Mouse (Mus musculus): ENCODE measurements at regions not wholly inside any gene's neighbourhood (a gene's known extent, or its start where the extent isn't known, plus 50 kb on each side); places are given as distances from the start of the nearest gene placed in this dataset.
"Not testable (repeated sequence)": the region's sequence is repeated elsewhere in the genome, so short reads cannot be mapped to it uniquely, and the experiment has no call there.

DNA sequence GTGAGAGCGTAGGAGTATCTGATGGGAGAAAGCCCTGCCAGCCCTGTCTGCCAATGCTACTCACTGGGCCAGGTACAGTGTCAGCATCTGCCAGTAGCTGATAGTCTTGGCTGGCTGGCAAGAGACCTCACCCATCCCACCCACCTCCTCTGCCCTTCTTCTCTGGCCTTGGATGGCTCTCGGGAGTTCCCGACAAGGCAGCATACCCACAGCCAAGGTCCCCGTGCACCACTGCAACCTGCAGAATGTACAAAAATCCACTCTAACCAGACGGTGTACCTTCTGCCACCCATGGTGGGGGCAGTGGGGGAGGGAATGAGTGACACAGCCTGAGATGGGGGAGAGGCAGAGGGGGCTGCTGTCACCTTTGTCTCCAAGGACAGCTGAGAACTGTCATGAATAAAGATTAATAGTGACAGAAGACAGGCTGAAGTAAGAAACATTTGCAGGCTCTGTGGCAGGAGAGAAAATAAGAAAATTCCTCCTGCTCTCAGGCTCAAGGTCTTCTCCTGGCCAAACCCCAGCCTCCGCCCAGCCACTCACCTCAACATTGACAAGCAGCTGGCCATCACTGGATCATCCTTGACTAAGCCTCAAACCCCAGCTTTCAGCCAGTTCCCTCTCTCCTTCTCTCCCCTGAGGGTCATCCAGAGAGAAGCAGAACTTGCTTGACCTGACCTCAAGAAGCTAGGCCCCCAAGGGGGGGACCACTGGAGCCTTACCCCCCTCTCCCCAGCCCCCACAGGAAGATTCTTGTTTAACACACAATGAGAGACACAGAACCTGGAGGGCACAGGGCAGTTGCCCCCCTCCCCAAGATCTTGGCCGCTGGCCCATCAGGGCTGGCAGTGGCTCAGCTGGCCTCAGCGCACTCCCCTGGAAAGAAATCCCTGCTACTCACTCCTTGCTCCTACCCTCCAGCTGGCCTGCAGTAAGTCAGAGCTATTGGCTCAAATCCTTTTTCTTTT is 73.7 kb downstream of the Cpn2 start:
- DNase-seq, result no peak

DNA sequence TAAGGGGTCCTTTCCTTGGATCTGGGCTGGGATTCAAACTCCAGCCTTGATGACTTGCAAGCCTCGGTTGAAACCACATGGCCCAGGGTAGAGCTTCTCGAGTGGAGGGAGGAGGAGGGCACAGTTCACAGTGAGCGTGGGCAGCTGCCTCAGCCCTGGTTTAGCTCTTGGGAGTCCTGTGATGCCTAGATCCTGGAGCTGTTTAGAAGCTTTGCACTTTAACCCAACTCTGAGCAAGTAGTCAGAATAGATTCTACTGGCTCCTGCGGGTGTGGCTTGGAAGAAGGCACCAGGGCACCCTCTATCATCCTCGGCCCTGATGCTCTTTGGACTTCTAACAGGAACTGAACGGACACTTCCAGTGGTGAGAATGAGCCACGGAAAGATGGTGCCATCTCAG is 72.5 kb downstream of the Cpn2 start:
- no peak for DNase-seq

DNA sequence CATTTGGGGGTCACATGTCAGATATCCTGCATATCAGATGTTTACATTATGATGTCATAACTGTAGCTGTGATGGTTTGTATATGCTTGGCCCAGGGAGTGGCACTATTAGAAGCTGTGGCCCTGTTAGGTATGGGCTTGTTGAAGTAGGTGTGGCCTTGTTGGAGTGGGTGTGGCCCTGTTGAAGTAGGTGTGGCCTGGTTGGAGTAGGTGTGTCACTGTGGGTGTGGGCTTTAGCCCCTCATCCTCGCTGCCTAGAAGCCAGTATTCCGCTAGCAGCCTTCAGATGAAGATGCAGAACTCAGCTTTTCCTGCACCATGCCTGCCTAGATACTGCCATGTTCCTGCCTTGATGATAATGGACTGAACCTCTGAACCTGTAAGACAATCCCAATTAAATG is 71.4 kb downstream of the Cpn2 start:
- not testable (repeated sequence) for DNase-seq

DNA sequence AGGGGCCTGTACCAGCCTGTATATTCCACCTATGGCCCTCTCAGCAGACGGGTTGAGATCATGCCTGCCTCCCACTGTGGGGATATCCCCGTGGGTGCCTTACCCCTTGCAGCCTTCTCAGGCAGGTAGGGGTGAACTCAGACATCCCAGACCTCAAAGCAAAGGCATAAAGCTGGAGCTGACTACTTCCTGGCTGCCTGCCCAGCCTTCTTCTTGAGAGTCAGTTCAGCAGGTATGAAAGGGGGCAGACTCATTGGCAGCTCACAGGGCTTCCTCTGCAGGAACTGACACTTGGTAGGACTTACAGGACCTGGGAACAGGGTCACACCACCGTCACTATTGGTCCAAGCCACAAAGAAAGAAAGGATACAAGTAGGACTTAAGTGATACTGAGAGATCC is 69.9 kb downstream of the Cpn2 start:
- DNase-seq, result no peak

DNA sequence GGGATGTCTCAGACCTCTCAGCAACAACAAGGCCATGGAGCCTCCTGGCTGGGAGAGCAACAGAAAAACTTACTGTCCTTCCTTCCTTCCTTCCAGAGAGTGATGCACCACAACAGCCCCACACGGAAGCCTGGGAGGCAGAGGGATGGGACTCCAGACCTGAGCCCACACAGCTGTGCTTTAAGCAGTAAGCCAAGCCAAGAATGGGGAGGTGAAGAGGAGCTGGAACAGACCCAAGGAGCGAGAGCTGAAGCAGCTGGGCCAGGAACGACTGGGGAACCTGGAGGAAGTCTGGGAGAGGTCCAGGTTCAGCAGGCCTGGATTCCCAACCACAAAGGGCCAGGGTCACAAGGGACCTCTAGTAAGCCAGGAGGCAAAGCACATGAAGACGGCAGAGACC is 67.5 kb downstream of the Cpn2 start:
- no peak for DNase-seq

DNA sequence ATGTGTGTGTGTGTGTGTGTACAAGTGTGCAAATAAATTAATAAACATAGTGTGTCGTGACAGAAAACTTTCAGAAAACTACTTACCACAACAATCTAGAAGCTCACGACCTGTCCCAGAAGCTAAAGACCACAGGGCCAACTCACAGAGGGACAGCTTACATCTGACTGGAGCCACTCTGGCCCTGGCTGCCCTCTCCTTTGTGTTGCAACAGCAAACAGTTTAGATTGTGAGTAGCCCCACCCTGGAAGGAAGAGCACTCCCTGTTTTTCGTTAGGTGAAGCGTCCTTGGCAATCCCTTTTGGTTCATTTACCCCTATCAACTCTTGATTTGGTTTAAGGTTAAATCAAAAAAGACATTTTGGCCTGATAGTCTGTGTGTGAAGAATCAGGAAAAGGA is 63.2 kb downstream of the Cpn2 start:
- no peak for DNase-seq

DNA sequence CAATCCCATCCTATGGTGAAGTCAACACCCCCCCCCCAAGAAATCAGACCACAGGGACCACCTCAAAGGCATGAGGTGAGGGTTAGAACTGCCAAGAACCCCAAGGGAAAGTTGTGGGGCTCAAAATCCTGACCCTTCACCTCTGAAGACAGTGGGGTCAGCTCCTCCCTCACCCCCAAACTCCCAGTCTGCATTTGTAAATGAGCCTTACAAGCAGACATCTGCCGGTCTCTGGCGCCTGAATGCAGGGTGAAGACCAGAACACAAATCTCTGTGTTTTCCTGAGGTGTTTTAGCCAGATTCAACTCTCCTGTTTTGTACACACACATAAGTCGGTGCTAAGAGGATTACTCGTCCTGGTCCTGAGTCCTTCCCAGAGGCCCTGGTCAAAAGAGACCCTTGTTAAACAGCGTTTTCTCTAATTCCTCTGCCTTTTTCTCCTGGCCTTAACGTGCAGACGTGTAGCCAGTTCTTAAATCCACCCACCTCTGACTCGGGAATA is 61.9 kb downstream of the Cpn2 start:
- DNase-seq, result no peak

DNA sequence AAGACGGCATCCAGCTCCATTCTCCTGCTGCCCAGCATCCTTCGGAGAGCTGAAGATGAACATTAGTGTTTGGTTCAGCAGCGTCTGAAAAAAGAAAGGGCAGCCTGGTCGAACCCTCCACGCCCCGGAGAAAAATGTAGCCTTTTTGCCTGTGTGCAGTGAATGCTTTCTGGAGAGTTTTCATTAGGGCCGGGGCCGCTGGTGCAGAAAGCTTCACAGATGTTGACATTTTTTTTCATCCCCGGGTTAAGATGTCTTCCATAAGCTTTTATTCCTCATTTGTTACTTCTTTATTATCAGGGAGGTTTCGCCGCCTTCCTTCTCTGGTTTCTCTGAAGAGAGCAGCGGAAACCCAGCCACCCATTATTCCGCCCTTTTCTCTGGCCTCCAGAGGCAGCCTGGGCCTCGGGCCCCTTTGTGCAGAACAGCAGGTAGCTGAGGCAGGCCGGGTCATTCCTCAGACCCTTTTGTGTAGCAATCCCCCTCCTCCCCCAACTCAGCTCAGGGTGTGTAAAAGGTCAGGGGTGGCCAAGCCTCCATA is 61.4 kb downstream of the Cpn2 start:
- DNase-seq, result peak; percentile 67
